Mouse (Mus musculus) stomach, postnatal 0 days (tissue): Measurements from ENCODE around the gene Adgrd1.

Source experiments
- CTCF ChIP-seq: IDR thresholded peaks from 2 replicates; pipeline ENCODE4 v1.5.1; 2016; ENCODE audit warnings: antibody characterized with exemption, low read depth, mild to moderate bottlenecking, moderate library complexity
- EP300 ChIP-seq: optimal IDR thresholded peaks from 2 replicates; pipeline ENCODE3; 2016; ENCODE audit warnings: antibody characterized with exemption

DNA sequence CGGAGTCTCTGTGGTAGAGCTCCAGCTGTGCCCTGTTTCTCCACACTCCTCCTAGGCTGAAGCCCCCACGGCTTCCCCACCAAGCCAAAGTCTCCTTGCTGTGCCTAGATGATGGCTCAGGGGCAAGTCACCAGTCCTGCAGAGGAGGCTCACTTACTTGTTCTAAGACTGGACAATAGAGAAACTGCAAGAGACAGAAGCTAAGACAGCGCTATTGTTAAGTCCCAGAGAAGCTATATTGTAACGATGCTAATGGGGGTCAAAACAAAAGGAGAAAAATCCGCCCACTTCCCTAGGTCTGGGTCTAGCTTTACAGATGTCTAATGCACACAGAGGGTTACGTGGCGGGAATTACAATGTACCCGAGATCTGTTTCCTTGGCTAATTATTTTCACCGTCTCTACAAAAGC, 59.4 kb downstream of the Adgrd1 start:
- no peak for TF ChIP-seq CTCF
- TF ChIP-seq EP300, result no peak
